Mouse (Mus musculus) layer of hippocampus, postnatal 10 days (tissue): ENCODE data around the gene 1700067K01Rik. TPM values are rescaled to one million over a fixed set of nuclear protein-coding genes. Genes with fewer than 3 reads are reported as not detected.

Experiments
- DNase-seq, 2 experiments: peaks; one replicate each; pipeline ENCODE4 v3.0.0; 2021; ENCODE audit warnings: low spot score in 2 of 2
- total RNA-seq, 2 experiments: library from RNA; stranded (reverse); gene quantifications; 2 replicates each; pipeline ENCODE4 v1.2.3; 2021

The 1700067K01Rik gene
- total RNA-seq, 2 experiments from 2014 or later = 0.49 to 0.66 TPM

- DNase-seq = peak; percentile 70 to 85
Observed at GRCm38 (mm10) chr8:84010625-84011611, 9.6 kb downstream of the 1700067K01Rik start.

GRCm38 (mm10) chr8:84011705-84012498 lies 10.6 kb downstream of the 1700067K01Rik start, which contains the start of gene 2210011C24Rik:
TSS of gene 2210011C24Rik (minus strand) at chr8:84012171.
- DNase-seq = no peak

- no peak for DNase-seq
Observed at GRCm38 (mm10) chr8:84012499-84013165, 11.3 kb downstream of the 1700067K01Rik start.

GRCm38 (mm10) chr8:84015833-84016232 lies 14.5 kb downstream of the 1700067K01Rik start:
- no peak for DNase-seq

- DNase-seq = no peak
Observed at GRCm38 (mm10) chr8:84019738-84020137, 18.4 kb downstream of the 1700067K01Rik start.

GRCm38 (mm10) chr8:84021096-84021495 lies 19.8 kb downstream of the 1700067K01Rik start, which contains the start of gene Palm3:
TSS of gene Palm3 (plus strand) at chr8:84021471.
- DNase-seq = no peak

- DNase-seq = no peak
Observed at GRCm38 (mm10) chr8:84021569-84021968, 20.3 kb downstream of the 1700067K01Rik start.

GRCm38 (mm10) chr8:84023085-84023484 lies 21.8 kb downstream of the 1700067K01Rik start:
- DNase-seq = no peak

- no peak for DNase-seq
Observed at GRCm38 (mm10) chr8:84023631-84024030, 22.3 kb downstream of the 1700067K01Rik start.

- DNase-seq = peak; percentile 63 to 65
Observed at GRCm38 (mm10) chr8:84024171-84024570, 22.9 kb downstream of the 1700067K01Rik start.

GRCm38 (mm10) chr8:84025863-84026262 lies 24.6 kb downstream of the 1700067K01Rik start:
- DNase-seq = peak; percentile 53 to 67

- no peak for DNase-seq
Observed at GRCm38 (mm10) chr8:84027449-84027848, 26.1 kb downstream of the 1700067K01Rik start.

GRCm38 (mm10) chr8:84029272-84029671 lies 28.0 kb downstream of the 1700067K01Rik start:
- DNase-seq = no peak

- DNase-seq = no peak
Observed at GRCm38 (mm10) chr8:84032777-84033176, 31.5 kb downstream of the 1700067K01Rik start.

- no peak for DNase-seq
Observed at GRCm38 (mm10) chr8:84038015-84038414, 36.7 kb downstream of the 1700067K01Rik start.

- DNase-seq = peak; percentile 84 to 85
Observed at GRCm38 (mm10) chr8:84039050-84039449, 37.7 kb downstream of the 1700067K01Rik start.

- peak; percentile 59 to 66 for DNase-seq
Observed at GRCm38 (mm10) chr8:84042066-84042947, 41.0 kb downstream of the 1700067K01Rik start, which contains the start of gene Il27ra. TSS of gene Il27ra (minus strand) at chr8:84042589.

- DNase-seq = peak in 1 of 2 experiments; percentile 34
Observed at GRCm38 (mm10) chr8:84042948-84043342, 41.6 kb downstream of the 1700067K01Rik start.

- no peak for DNase-seq
Observed at GRCm38 (mm10) chr8:84044103-84044502, 42.8 kb downstream of the 1700067K01Rik start.

- DNase-seq = no peak
Observed at GRCm38 (mm10) chr8:84044900-84045299, 43.6 kb downstream of the 1700067K01Rik start, which contains the start of gene Rln3. TSS of gene Rln3 (minus strand) at chr8:84045000.
